Mouse (Mus musculus): Measurements from ENCODE around the gene Tbc1d20.
"Not testable (repeated sequence)": the region's sequence is repeated elsewhere in the genome, so short reads cannot be mapped to it uniquely, and the experiment has no call there.

The Tbc1d20 gene

DNA sequence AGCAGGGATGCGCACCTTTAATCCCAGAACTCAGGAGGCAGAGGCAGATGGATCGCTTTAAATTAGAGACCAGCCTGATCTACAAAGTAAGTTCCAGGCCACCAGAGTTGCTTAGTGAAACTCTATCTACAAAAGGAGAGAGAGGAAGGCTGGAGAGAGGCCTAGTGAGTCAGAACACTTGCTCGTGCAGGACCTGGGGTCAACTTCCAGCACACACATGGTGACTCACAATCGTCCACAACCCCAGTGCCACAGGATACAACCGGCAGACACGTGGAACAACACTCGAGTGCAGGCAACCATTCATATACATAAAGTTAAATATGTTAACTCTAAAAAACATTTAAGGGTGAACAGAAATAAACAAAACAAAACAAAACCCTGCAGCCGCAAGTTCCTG lies 33.0 kb downstream of the Tbc1d20 start:
- no peak for DNase-seq (ENCODE audit: low spot score in 2 of 2)

DNA sequence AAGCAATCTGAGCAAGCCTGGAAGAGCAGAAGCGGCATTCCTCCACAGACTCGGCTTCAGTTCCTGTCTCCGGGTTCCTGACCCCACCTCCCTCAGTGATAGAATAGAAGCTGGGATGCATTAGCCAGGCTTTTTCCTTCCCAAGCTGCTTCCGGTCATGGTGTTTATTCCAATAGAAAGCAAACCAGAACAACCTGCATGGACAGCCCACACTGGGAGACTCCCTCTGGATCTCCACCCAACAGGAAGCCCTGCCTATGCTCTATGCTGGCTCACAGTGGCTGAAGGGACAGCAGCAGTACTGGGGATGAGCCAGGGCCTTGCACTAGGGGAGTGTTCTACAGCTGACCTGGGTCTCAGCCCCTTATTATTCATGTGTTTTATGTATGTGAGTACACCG lies 34.4 kb downstream of the Tbc1d20 start:
- DNase-seq (ENCODE audit: low spot score in 2 of 2) = no peak

GRCm38 (mm10) chr2:152330858-152331423 lies 37.3 kb downstream of the Tbc1d20 start:
- DNase-seq (ENCODE audit: low spot score in 2 of 2) = no peak

GRCm38 (mm10) chr2:152332101-152332825 lies 38.6 kb downstream of the Tbc1d20 start, which contains the start of gene Rbck1:
Gene Rbck1, minus strand, starts transcription at chr2:152332653.
- DNase-seq (ENCODE audit: low spot score in 2 of 2) = peak; percentile 83 to 86

DNA sequence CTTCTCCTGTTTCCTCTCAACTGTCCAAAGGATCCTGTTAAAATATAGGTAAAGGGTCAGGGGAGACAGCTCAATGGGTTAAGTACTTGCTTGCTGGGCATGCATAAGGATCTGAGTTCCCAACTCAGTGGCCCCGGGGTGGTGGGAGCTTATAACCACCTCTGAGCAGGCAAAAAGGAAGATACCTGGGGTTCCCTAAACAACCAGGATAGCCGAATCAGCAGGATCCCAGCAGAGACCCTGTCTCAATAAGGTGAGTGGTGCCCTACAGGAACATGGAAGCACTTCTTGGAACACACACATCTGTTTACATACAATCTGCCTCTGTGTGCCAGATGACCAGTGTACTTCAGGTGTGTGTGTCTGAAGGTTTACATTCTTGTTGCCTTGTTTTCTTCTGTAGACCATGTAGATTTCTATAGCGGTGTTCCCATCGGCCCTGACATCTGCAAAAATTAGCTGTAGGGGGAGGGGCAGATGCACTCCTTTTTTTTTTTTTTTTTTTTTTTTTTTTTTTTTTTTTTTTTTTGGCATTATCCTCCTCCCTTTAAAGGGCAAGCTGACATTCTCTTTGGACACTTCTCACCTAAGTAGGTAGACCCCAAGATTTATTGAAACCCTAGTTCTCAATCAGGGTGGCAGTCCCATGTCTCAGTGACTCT lies 39.8 kb downstream of the Tbc1d20 start:
- no peak for DNase-seq (ENCODE audit: low spot score in 2 of 2)

GRCm38 (mm10) chr2:152335289-152335820 lies 41.7 kb downstream of the Tbc1d20 start:
- no peak for DNase-seq (ENCODE audit: low spot score in 2 of 2)

GRCm38 (mm10) chr2:152336856-152337255 lies 43.2 kb downstream of the Tbc1d20 start:
- no peak for DNase-seq (ENCODE audit: low spot score in 2 of 2)

DNA sequence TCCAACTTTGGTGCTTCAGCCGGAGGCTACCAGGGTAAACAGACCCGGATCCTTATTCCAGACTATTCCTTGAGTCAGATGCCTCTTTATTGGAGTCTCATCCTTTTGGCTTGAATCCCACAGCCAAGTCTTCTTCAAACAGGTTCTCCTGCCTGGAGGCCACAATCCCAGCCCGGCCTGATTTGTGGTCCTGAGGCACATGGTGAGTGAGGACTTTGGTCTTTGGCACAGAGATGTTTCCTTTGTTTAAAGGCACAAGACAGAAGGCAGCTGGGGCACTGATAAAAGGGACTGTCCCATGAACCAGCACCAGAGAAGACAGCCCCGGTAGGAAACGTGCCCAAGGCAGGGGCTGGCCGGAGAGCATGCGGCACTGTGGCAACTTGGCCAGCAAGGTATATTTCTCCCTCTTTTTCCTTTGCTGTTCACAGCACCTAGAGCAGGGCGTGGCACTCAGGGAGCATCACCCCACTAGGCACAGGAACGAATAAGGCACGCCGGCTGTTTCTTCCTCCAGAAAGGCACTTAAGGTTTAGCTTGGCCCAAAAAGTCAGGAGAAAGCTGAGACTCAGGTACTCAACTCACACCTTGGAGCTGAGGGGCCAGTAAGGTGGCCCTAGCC lies 44.1 kb downstream of the Tbc1d20 start:
- DNase-seq (ENCODE audit: low spot score in 2 of 2) = no peak

DNA sequence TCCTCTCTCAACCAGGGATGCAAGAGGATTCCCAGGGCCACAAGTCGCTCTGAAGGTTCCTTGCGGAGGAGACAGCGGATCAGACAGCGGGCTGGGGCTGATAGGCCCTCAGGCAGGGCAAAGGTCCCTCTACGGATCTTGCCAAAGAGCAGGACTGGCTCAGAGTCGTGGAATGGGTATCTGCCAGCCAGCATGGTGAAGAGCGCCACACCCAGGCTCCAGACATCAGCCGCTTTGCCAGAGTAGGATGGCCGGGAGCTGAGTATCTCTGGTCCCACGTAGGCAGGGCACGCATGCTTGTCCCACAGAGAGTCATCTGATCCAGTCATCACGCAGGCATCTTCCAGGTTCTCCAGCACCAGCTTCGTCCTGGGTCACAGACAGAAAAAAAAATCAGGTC lies 44.7 kb downstream of the Tbc1d20 start:
- DNase-seq (ENCODE audit: low spot score in 2 of 2) = no peak

DNA sequence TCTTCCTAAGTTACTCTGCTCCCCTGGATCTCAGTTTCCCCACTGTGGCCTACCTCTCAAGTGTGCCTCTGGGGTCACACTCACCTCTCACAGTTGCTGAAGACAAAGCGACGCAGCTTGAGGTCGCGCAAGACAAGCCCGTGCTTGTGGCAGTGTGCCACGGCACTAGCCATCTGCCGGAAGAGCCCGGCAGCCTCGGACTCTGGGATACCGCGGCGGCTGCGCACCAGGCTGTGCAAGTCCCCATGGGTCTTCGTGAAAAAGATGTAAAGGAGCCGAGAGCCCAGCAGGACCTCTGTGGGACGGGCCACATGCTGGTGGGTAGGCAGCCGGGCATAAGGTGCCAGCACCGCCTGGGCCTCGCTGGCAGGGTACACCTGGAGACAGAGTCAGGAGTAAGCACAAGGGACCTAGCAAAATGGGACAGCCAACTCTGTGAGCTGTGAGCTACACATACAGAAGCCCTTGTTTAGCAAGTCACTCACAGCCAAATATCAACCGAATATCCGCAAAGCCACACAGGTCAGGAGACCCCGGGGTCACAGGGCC lies 46.1 kb downstream of the Tbc1d20 start:
- DNase-seq (ENCODE audit: low spot score in 2 of 2) = no peak

- DNase-seq (ENCODE audit: low spot score in 2 of 2) = peak; percentile 61 to 80
These were observed 49.9 kb downstream of the Tbc1d20 start, which contains the start of gene Trib3 for GRCm38 (mm10) chr2:152343329-152344213. Gene Trib3, minus strand, starts transcription at chr2:152344032.

- no peak for DNase-seq (ENCODE audit: low spot score in 2 of 2)
These were observed 50.7 kb downstream of the Tbc1d20 start for GRCm38 (mm10) chr2:152344361-152344760.

GRCm38 (mm10) chr2:152344909-152345308 lies 51.3 kb downstream of the Tbc1d20 start:
- DNase-seq (ENCODE audit: low spot score in 2 of 2) = no peak

DNA sequence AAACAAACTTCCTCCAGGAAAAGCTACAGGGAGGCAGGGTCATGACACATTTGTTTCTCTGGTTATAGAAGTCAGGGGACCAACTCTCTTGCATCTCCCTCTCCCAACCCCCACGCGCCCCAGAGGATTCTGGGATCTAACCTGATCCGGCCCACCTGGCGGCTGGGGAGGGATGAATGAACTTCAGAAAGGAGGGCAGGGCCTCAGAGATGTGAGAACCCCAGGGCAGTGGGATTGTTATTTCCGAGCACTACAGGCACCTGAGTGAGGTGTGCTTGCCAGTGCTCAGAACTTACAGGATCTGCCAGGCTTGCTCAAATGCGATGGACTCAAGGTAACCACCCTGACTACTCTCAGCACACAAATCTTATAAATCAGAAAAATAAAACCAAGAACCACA lies 51.8 kb downstream of the Tbc1d20 start:
- no peak for DNase-seq (ENCODE audit: low spot score in 2 of 2)

DNA sequence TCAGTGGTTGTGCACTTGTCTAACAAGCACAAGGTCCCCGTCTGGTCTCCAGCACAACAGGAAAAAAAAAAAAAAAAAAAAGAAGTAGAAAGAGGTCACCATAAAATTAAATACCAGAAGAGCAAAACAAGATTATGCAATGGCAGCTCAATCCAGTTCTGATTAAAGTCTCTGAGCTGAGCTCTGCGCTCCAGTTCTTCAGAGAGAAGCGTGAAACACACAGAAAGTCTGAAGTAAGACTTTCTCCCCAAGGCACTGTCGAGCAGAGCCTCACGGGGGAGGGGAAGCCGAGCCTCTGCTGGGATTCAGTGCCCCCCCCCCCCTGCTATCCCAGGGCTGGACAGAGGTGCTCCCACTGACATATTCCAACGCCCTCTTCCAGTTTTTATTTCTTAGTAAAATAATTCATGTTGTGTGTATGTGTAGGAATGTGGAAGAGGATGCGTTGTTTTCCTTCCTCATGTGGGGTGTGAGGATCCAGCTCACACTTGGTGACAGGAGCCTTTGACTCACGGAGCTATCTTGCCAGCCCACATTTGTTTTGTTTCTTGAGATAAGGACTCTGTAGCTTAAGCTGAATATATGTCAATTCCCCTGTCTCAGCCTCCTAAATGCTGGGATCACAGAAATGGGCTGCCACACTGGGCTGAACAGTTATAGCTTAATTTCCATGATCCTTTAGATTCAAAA lies 53.3 kb downstream of the Tbc1d20 start:
- no peak for DNase-seq (ENCODE audit: low spot score in 2 of 2)

DNA sequence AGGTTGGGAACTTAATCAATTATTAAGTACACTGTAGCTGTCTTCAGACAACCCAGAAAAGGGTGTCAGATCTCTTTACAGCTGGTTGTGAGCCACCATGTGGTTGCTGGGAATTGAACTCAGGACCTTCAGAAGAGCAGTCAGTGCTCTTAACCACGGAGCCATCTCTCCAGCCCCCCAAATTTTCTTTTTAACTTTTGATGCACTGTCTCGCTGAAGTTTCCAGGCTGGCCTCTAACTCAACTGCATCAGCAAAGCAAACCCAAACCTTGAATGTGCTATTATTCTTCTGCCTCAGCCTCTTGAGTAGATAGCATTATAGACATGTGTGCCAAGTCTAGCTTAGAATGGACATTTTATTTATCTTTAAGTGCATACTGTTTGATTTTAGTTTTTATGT lies 54.1 kb downstream of the Tbc1d20 start:
- DNase-seq (ENCODE audit: low spot score in 2 of 2) = no peak

GRCm38 (mm10) chr2:152349205-152349604 lies 55.6 kb downstream of the Tbc1d20 start:
- DNase-seq (ENCODE audit: low spot score in 2 of 2) = no peak

DNA sequence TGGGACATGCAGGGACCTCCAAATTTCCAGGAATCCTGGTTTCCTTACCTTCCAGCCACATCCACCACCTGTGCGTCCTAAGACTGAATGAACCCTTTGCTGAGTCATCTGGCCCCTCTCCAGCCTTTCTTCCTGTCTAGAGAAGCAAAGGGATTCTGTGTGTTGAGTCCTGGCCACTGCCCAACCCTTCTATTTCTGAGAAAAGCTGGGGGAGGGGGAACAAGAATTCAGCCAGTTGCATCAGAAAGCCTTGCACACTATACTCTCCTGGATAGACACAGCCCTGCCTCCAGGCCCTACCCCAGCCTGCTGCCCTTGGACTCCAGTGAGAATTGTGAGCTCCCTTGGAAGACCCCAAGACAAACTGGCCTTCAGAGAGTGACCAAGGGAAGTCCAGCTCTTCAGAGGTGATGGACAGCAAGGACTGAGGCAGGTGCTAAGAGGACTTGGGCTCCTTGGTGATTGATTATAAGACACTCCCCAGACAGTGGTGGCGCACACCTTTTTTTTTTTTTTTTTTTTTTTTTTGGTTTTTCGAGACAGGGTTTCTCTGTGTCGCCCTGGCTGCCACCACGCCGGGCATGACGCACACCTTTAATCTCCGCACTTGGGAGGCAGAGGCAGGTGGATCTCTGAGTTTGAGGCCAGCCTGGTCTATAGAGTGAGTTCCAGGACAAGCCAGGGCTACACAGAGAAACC lies 56.4 kb downstream of the Tbc1d20 start:
- peak in 1 of 2 experiments; percentile 61 for DNase-seq (ENCODE audit: low spot score in 2 of 2)

DNA sequence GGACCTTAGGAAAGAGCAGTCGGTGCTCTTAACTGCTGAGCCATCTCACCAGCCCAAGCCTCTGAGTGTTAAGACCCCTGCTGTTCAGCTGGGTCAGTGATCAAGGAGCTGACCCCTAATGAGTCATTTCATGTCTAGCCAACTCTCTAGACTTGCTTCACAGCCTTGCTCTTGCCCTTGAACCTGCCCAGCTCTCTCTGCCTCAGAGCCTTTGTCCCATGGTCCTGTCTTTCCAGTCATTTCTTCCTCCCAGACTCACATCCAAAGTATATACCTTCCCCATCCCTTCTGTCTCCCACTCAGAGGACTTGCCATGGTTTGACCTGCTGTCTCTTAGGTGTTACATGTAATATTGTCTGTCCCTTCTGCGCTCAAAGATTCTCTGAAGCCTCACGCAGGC lies 63.6 kb downstream of the Tbc1d20 start:
- DNase-seq (ENCODE audit: low spot score in 2 of 2) = no peak

DNA sequence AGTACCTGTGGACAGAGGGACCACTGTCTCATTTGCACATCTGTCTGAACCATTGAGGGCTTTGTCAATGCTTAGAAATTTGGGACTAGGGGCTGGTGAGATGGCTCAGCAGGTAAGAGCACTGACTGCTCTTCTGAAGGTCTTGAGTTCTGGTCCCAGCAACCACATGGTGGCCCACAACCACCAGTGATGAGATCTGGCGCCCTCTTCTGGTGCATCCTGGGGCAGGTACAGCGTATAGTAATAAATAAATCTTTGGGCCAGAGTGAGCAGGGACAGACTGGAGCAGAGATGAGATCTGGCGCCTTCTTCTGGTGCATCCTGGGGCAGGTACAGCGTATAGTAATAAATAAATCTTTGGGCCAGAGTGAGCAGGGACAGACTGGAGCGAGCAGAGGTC lies 65.3 kb downstream of the Tbc1d20 start:
- DNase-seq (ENCODE audit: low spot score in 2 of 2) = not testable (repeated sequence)
